Mouse (Mus musculus): ENCODE results near the gene Pan3.

The Pan3 gene

DNA sequence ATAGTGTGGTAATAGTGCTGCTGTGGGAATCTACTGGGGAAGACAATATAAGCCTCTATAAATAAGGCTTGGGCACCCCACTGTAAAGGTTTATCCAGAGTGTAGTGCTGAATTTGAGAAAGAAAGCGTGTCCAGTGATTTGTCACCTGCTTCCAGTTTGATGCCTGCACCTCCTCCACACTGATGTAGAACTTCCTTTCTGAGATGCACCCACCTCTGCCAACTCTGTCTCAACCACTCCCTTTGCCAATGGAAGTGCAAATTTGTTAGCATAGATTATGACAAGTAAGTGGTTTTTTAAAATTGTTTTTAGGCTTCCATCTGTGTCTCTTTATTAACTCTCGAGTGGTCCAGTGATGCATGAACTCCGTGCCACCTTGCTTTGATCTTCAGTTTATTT is 33.3 kb downstream of the Pan3 start:
- in situ Hi-C loops (cut with MboI; ENCODE audit: low pct_unique_long_range_greater_than_20kb in 1 of 2, low sequenced_read_pairs in 2 of 2, unreplicated experiment in 1 of 2), result no loop called here

DNA sequence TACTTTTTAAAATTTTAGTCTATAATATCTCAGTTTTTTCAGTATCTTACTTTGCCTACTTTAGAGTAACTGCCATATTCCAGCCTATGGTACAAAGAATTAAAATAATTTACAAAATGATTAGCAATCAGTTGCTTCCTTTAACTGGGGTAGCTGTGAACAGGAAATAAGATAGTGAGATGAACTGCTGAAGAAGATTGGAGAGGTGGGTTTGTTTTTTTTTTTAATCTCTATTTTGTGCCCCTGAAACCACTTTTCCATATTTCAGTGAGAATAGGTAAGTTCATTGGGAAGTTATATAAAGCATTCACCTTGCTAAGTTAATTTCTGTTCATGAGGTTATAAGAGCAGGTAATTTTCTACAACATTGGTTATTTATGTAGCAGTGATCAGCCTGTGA is 36.4 kb downstream of the Pan3 start:
- in situ Hi-C loops (cut with MboI; ENCODE audit: low pct_unique_long_range_greater_than_20kb in 1 of 2, low sequenced_read_pairs in 2 of 2, unreplicated experiment in 1 of 2), result no loop called here

DNA sequence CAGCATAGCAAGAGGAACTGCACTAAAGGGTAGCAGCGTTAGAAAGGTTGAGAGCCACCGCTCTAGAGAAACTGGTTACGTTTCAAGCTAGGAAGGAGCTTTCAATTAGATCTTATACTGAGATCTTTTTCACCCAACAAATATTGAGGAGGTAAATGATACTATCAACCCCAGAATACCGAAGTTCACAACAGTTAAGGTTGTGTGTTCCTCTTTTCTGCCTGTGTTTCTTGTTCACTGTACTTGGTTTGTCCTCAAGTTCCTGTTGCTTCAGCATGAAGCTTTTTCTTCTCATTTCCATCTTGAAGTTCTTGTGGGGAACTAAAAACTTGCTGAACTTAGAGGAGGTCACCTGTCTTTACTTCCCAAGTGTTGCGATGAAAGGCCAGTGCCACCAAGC is 41.2 kb downstream of the Pan3 start:
- in situ Hi-C loops (cut with MboI; ENCODE audit: low pct_unique_long_range_greater_than_20kb in 1 of 2, low sequenced_read_pairs in 2 of 2, unreplicated experiment in 1 of 2), result no loop called here

DNA sequence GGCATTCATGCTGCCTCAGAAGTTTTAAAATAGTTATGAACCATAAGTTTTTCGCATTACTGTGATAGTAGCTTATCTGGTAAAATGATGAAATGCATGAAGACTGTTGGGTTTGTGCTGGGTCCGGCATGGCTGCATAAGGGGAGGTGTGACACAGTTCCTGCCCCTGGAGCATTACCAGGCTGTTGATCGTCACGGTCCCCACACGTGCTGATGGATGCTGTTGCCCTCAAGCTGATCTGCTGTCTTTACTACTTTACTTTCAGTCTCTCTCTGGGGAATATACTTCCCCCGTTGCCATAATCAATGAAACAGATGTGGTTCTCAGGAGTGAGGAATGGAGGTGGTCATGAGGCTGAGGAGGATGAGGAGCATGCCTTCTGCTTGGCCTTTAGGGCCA is 43.1 kb downstream of the Pan3 start:
- in situ Hi-C loops (cut with MboI; ENCODE audit: low pct_unique_long_range_greater_than_20kb in 1 of 2, low sequenced_read_pairs in 2 of 2, unreplicated experiment in 1 of 2), result no loop called here

DNA sequence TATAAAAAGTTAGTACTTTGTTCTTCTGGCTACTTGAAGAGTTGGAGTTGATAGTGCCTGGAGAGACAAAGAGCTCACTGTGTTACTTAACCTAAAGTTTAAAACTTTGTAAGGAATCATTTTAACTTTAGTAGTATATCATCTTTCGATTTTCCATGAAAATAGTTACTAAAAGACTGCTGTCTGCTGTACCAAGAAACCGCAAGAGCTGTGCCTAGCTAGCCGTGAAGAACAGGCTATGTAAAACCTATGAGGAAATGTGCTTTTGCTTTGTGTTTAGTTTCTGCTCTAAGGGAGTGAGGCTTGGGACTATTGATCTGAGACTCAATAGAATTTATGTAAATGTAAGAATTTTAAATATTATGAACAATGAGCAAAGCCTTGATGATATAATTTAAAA is 43.9 kb downstream of the Pan3 start:
- in situ Hi-C loops (cut with MboI; ENCODE audit: low pct_unique_long_range_greater_than_20kb in 1 of 2, low sequenced_read_pairs in 2 of 2, unreplicated experiment in 1 of 2), result no loop called here

DNA sequence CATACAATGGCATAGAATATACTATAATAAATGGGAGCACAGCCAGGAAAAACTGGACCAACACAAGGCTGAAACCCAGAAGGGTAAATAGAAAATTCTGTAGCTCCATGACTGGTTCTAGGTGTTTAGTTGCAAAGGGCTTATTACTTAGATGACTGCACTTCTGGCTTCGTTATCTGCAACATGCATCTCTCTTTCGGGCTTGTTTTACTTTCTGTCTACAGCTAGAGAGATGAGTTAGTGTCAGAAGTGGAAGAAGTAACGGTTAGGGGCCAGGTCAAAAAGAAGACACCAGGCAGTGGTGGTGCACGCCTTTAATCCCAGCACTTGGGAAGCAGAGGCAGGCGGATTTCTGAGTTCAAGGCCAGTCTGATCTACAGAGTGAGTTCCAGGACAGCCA is 46.1 kb downstream of the Pan3 start:
- in situ Hi-C loops (cut with MboI; ENCODE audit: low pct_unique_long_range_greater_than_20kb in 1 of 2, low sequenced_read_pairs in 2 of 2, unreplicated experiment in 1 of 2), result no loop called here

DNA sequence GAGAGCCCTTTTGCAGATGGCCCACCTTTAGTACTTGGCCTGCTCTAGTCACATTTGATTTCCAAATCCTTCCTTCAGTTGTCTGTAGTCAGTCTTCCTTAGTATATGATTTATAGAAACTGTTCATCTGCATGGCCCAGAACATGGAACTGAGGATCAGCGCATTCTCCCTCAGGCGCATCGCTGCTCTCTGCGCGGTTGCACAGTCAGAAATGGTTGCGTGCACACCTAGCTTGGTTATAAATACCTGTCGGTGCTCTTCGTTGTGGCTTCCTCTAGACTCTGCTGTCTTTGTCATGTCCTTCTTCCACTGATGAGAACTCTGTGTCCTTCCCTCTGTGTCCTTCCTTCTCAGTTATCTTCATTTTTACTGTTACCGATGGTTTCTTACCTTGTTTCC is 47.1 kb downstream of the Pan3 start:
- in situ Hi-C loops (cut with MboI; ENCODE audit: low pct_unique_long_range_greater_than_20kb in 1 of 2, low sequenced_read_pairs in 2 of 2, unreplicated experiment in 1 of 2), result no loop called here

DNA sequence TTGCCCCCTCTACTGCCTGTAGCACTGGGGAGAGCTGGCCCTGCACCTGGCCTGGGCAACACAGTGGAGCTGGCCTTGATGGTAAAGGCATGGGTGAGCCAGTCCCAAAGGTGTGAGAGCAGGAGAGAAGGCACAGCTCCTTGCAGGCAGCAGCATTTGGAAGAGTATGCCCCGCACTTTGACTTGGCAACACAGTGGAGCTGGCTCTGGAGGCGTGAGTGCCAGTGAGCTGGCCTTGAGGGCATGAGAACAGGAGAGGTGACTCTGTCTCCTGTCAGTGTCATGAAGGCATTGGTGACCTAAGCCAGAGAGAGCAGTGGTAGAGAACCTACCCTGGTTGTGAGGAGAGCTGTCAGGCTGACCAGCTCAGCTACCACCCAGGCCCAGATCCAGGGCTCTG is 49.4 kb downstream of the Pan3 start:
- in situ Hi-C loops (cut with MboI; ENCODE audit: low pct_unique_long_range_greater_than_20kb in 1 of 2, low sequenced_read_pairs in 2 of 2, unreplicated experiment in 1 of 2), result no loop called here

DNA sequence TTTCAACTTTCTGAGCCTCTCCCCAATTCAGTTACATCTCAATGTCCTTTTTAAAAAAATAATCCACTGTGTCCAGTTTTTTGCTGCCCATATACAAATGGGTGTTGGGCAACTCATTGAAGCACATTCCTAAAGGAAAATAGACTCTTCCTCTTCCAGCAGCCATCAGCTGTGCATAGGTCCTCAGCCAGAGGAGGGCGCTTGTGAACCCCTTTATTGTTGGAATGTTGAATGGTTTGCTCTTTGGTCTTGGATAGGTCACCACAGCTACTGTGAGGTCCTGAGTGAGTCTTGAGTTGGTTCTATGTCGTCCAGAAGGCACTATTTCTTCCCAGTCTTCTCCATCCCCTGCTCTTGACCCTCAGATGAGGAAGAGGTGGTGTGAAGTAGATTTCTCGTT is 54.2 kb downstream of the Pan3 start:
- in situ Hi-C loops (cut with MboI; ENCODE audit: low pct_unique_long_range_greater_than_20kb in 1 of 2, low sequenced_read_pairs in 2 of 2, unreplicated experiment in 1 of 2), result no loop called here

DNA sequence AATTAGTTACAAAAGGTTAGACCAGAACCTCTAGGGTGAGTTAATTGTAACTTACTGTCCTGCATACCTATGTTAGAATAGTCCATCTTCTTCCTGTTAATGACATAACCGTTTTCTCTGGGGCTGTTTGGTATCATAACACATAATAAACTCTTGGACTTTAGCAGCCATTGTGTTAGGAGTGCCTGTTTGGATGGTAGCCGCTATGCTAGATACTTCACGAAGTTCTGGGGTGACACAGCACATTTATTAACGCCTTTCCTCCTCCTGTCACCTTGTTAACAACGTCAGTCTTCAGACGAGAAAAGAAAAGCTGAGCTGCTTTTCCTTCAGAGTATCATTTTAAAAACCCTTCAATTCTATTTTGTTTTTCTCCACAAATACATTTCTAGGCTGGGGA is 59.3 kb downstream of the Pan3 start:
- in situ Hi-C loops (cut with MboI; ENCODE audit: low pct_unique_long_range_greater_than_20kb in 1 of 2, low sequenced_read_pairs in 2 of 2, unreplicated experiment in 1 of 2), result no loop called here

DNA sequence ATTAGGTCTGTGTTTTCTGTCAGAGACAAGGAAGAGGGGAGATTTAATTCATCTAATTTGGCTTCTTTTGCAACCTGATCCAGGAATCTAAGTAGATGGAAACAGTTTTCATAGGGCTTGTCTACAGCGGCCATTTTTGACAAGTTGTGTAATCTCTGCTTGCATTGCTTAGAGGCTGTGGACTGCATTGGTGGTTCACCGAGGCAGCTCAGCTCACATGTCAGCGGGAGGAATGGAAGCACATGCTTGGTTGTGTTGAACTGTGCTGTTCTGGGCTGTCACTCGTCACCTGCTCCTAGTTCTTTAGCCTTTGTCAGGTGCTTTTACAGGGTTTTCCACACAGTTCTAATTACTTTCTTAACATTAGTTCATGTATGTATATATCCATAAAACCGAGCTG is 60.9 kb downstream of the Pan3 start:
- in situ Hi-C loops (cut with MboI; ENCODE audit: low pct_unique_long_range_greater_than_20kb in 1 of 2, low sequenced_read_pairs in 2 of 2, unreplicated experiment in 1 of 2), result no loop called here

DNA sequence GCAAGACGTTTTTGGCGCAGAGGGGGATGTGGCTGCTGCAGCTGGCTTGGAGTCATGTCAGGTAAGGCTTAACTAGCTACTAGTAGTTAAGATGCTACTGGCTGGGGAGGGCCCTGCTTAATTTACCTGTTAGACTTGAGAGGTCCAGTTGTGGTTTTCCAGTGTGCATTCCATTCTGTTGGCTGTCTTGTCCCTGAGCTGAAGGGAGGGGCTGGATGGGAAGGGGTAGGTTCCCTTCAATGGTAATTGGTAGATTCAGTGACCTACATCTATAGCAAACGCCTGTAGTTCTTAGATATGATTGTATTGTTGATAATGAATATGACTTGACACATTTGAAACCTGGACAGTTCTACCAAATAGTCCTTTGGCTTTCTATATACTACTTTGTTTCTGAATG is 62.5 kb downstream of the Pan3 start:
- in situ Hi-C loops (cut with MboI; ENCODE audit: low pct_unique_long_range_greater_than_20kb in 1 of 2, low sequenced_read_pairs in 2 of 2, unreplicated experiment in 1 of 2), result no loop called here

DNA sequence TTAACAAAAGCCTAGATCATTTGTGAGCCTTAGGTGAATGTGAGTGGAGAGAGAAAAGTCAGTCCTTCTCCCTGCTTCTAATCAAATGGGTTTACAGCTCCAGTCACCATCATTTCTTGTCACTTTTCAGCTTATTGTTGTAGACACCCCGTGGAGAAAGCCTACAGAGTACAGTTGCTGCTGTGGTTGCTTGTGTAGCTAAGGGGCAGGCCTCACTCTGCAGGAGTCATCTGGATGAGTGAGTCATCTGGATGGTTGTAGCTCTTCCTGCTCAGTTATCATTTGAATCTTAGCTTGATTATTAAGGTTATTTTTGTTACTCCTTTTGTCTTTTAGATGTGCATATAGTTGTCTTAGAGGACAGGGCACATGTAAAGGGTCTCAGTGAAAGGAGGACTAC is 63.2 kb downstream of the Pan3 start:
- in situ Hi-C loops (cut with MboI; ENCODE audit: low pct_unique_long_range_greater_than_20kb in 1 of 2, low sequenced_read_pairs in 2 of 2, unreplicated experiment in 1 of 2), result no loop called here

DNA sequence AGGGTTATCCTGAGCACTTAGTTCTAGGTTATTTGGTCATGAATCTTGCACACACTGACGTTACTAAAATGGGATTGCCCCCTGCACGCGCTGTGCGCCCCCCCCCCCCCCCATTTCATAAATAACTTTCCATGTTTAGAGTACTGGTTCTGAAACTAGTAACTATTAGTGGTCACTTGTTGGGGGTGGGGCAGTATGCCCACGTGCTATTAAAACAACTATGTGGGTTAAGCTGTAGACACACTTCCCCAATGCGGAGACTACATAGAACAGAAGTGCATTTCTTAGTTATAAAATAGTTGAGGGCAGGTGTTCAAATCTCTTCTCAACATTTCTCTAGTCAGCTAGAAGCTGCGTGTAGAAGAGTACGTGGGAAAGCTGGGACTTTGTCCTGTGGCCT is 63.7 kb downstream of the Pan3 start:
- in situ Hi-C loops (cut with MboI; ENCODE audit: low pct_unique_long_range_greater_than_20kb in 1 of 2, low sequenced_read_pairs in 2 of 2, unreplicated experiment in 1 of 2), result no loop called here

DNA sequence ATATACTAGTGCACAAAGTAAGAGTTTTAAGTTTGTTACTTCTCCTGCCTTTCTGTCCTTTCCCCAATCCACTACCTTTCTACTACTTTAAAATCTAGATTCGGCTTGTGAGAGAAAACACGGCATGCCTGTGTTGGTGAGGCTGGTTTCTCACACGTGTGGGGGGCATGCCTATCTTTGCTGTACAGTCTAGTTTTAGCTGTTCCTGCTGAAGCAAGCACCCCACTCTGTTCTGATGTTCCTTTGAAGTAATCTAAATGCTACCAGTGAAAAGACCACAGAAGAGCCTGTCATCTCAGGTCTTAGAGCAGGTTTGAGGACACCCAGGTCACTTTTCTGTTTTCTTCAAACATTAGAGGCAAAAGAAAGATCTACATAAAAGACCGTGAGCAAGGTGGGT is 64.4 kb downstream of the Pan3 start:
- in situ Hi-C loops (cut with MboI; ENCODE audit: low pct_unique_long_range_greater_than_20kb in 1 of 2, low sequenced_read_pairs in 2 of 2, unreplicated experiment in 1 of 2), result no loop called here

DNA sequence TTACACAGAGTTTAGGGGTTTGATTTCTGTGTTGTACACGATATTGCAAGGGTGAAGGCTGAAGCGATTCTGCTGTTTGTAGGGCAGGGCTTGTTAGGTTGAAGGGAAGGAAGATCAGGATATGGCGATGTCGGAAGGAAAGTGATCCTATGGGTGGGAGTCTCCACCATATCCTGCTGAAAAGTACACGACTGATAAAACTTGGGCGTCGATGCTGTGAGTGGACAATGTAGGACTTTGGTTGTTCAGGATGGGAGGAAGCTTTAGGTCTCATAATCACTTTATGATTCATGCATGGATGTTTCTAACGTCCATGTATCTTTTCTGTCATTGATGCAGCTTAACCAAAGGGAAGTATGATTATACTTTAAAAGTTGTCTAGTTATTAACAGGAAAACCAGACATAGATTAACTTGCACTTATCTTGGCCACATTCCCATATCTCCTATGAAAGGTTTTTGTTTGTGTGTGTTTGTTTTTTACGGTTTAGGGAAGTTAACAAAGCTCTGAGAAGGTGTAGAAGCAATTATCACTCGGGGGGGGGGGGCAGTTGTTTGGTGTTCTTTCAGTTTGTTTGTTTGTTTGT is 64.9 kb downstream of the Pan3 start:
- in situ Hi-C loops (cut with MboI; ENCODE audit: low pct_unique_long_range_greater_than_20kb in 1 of 2, low sequenced_read_pairs in 2 of 2, unreplicated experiment in 1 of 2), result no loop called here

DNA sequence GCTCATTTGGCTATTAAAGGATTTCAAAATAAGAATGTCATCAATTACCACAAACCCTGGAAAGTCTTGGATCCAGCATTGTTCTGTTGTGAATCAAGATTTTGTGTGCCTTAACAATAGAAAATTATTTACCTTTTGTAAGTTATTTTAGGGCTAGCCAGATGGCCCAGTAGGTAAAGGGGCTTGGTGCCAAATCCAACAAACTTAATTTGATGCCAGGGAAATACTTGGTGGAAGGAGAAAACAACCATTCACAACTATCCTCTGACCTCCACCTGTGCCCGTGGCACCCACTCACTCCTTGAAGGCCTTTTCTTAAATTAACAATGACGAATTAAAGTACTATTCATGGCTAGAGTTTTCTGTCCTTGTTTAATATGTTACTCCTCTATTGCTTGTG is 66.0 kb downstream of the Pan3 start:
- in situ Hi-C loops (cut with MboI; ENCODE audit: low pct_unique_long_range_greater_than_20kb in 1 of 2, low sequenced_read_pairs in 2 of 2, unreplicated experiment in 1 of 2), result no loop called here

DNA sequence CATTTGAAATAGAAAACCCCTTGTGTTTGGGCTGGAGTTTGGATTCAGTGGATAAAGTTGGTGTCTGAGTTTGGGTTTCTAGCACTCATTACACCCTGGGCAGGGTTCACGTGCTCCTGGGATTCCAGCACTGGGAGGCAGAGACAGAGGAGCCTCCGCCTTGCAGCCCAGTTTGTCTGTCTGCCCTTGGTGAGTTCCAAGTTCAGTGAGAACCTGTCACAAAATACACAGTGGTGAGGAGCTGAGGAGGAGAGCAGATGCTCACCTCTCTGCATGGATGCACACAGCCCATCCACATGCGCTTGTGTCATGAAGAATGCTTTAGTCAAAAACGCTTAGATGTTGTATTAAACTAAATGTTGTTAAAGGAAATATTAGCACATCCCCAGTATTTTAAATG is 67.0 kb downstream of the Pan3 start:
- in situ Hi-C loops (cut with MboI; ENCODE audit: low pct_unique_long_range_greater_than_20kb in 1 of 2, low sequenced_read_pairs in 2 of 2, unreplicated experiment in 1 of 2), result no loop called here

DNA sequence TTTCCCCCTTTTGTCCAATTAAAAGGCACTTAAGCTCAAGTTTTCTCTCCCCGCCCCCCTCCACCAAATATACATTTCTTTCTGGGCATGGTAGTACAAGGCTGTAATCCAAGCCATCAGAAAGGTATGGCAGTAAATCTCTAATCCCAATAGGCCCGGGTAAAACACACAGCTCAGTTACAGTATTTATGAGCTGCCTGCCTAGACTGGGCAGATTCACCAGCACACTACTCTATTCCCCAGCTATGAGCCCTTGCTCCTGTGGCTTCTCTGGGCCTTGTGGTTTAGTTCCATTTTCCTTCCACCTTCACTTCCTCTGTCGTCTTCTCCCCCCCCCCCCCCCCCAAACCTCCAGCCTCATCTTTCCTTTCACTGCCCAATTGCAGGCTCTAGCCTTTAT is 67.8 kb downstream of the Pan3 start:
- in situ Hi-C loops (cut with MboI; ENCODE audit: low pct_unique_long_range_greater_than_20kb in 1 of 2, low sequenced_read_pairs in 2 of 2, unreplicated experiment in 1 of 2), result no loop called here

DNA sequence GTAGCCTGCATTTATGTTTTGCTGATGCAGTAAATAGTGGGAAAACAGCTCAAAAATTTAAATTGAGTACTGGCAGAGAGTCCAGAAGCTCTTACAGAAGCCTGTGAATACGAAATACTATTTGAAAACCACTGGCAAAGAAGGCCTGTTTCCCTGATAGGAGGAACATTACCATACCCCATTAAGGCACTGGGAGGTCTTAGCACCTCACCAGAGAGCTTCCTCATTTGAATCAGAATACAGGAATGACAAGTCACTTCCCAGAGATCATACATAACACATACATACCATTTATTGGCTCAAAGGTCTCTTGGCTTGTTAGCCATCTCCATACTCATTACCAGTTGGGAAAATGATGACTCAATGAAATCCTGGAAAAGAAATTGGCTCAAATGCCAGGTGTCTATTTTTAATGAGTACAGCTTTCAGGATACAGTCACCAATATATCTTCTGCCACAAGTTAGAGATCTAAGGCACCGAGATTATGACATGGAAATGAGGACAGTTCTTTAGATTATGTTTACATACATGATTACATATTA is 71.6 kb downstream of the Pan3 start:
- in situ Hi-C loops (cut with MboI; ENCODE audit: low pct_unique_long_range_greater_than_20kb in 1 of 2, low sequenced_read_pairs in 2 of 2, unreplicated experiment in 1 of 2), result no loop called here

DNA sequence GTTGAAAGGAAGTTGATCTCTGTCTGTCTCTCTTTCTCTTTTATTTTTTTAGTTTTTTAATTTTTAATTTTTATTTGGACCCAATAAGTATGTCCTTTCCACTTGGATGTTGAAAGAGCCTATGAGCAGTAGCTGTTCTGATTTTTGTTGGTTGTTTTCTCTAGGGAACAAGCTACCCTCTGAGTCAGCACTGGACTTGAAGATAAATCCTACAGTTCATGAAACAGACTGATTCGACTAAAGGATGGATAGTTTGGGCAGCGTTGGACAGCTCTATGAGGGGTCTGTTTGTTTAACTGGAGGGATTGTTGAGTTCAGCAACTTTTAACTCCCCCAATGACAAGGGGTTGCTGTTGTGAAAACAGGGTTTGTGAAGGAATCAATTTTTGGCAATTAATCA is 73.0 kb downstream of the Pan3 start:
- in situ Hi-C loops (cut with MboI; ENCODE audit: low pct_unique_long_range_greater_than_20kb in 1 of 2, low sequenced_read_pairs in 2 of 2, unreplicated experiment in 1 of 2), result no loop called here

Data from mouse embryonic stem cell (cell line).